Mouse (Mus musculus) myocyte (in vitro differentiated cells): Measurements from ENCODE around the gene Bcl2. TPM values are rescaled to one million over a fixed set of nuclear protein-coding genes. Genes with fewer than 3 reads are reported as not detected.

ENCODE experiments used
- H3K27me3 ChIP-seq: one replicate; pipeline ENCODE4 v1.6.1; 2011; ENCODE audit not compliant: control insufficient read depth, insufficient read depth, insufficient read length
- H3K36me3 ChIP-seq: one replicate; pipeline ENCODE4 v1.6.1; 2011; ENCODE audit not compliant: control insufficient read depth, insufficient read depth
- H3K4me2 ChIP-seq: one replicate; pipeline ENCODE4 v1.6.1; 2011; ENCODE audit warnings: low read depth, control low read depth
- H3K4me3 ChIP-seq: one replicate; pipeline ENCODE4 v1.5.1; 2011; ENCODE audit warnings: mild to moderate bottlenecking, control low read depth, moderate library complexity
- H3K79me2 ChIP-seq: one replicate; pipeline ENCODE4 v1.6.1; 2011; ENCODE audit not compliant: control insufficient read depth, insufficient read depth
- H3ac ChIP-seq: one replicate; pipeline ENCODE4 v1.6.1; 2011; ENCODE audit not compliant: control insufficient read depth, insufficient read length
- CEBPB ChIP-seq: IDR thresholded peaks from 2 replicates; pipeline ENCODE4 v1.6.1; 2011; ENCODE audit warnings: mild to moderate bottlenecking, moderate library complexity; ENCODE audit not compliant: poor library complexity, insufficient read depth, severe bottlenecking
- E2F4 ChIP-seq: IDR thresholded peaks from one replicate; pipeline ENCODE4 v1.6.1; 2011; ENCODE audit warnings: mild to moderate bottlenecking, control low read depth, moderate library complexity; ENCODE audit not compliant: insufficient read depth
- MAX ChIP-seq: IDR thresholded peaks from one replicate; pipeline ENCODE4 v1.6.1; 2011; ENCODE audit warnings: low read depth, mild to moderate bottlenecking, control low read depth
- MYOD1 ChIP-seq, 3 experiments: IDR thresholded peaks; one replicate each; pipeline ENCODE4 v1.6.1; 2011; ENCODE audit warnings: control low read depth in 2 of 3, low read depth in 2 of 3, mild to moderate bottlenecking in 2 of 3, moderate library complexity in 1 of 3; ENCODE audit not compliant: insufficient read length in 2 of 3, control insufficient read depth in 1 of 3
- MYOG ChIP-seq, 3 experiments: IDR thresholded peaks; one replicate each; pipeline ENCODE4 v1.6.1; 2011; ENCODE audit warnings: control low read depth in 2 of 3, low read depth in 2 of 3, mild to moderate bottlenecking in 2 of 3; ENCODE audit not compliant: insufficient read length in 2 of 3, control insufficient read depth in 1 of 3, insufficient read depth in 1 of 3
- POLR2A ChIP-seq: IDR thresholded peaks from one replicate; pipeline ENCODE4 v1.6.1; 2011; ENCODE audit warnings: low read depth, mild to moderate bottlenecking, control low read depth, moderate library complexity; ENCODE audit not compliant: insufficient read length
- POLR2AphosphoS2 ChIP-seq: IDR thresholded peaks from one replicate; pipeline ENCODE4 v1.6.1; 2011; ENCODE audit warnings: low read depth, control low read depth; ENCODE audit not compliant: insufficient read length
- REST ChIP-seq: IDR thresholded peaks from one replicate; pipeline ENCODE4 v1.6.1; 2011; ENCODE audit warnings: mild to moderate bottlenecking, control low read depth, moderate library complexity; ENCODE audit not compliant: insufficient read depth, insufficient read length
- SRF ChIP-seq: IDR thresholded peaks from one replicate; pipeline ENCODE4 v1.6.1; 2011; ENCODE audit warnings: low read depth; ENCODE audit not compliant: control insufficient read depth, insufficient read length
- TCF12 ChIP-seq: IDR thresholded peaks from one replicate; pipeline ENCODE4 v1.6.1; 2011; ENCODE audit warnings: mild to moderate bottlenecking, control low read depth; ENCODE audit not compliant: poor library complexity, insufficient read depth, severe bottlenecking
- TCF3 ChIP-seq: IDR thresholded peaks from one replicate; pipeline ENCODE4 v1.6.1; 2011; ENCODE audit warnings: low read depth, control low read depth; ENCODE audit not compliant: insufficient read length
- USF1 ChIP-seq: IDR thresholded peaks from one replicate; pipeline ENCODE4 v1.6.1; 2011; ENCODE audit warnings: low read depth, mild to moderate bottlenecking, control low read depth, moderate library complexity
- polyA plus RNA-seq: library from polyadenylated mRNA; unstranded; fragments of >200 nt; fragmentation: generic; extraction: Trizol; gene quantifications from one replicate; pipeline ENCODE4 v1.2.1, GENCODE M21; 2012; ENCODE audit warnings: missing spikeins

Bcl2 gene
- polyA plus RNA-seq, 1 experiment: 1.9 TPM

- H3K27me3 ChIP-seq: no peaks in the 10 kb centered on the region
- H3K79me2 ChIP-seq: no peaks in the 10 kb centered on the region
- no peak overlapping the region for H3K4me3 ChIP-seq
- no peaks in the 10 kb centered on the region for H3K36me3 ChIP-seq
- no peak overlapping the region for H3K4me2 ChIP-seq
- H3ac ChIP-seq: no peak overlapping the region
- TF ChIP-seq SRF: no peak
- TF ChIP-seq POLR2A: no peak
- no peak for TF ChIP-seq POLR2AphosphoS2
- TF ChIP-seq TCF12: no peak
- TF ChIP-seq E2F4: no peak
- no peak for TF ChIP-seq TCF3
- TF ChIP-seq MYOG (IDR thresholded peaks at IDR 0.05; ENCODE audit: control insufficient read depth in 1 of 3, insufficient read depth in 1 of 3, insufficient read length in 2 of 3, low read depth in 2 of 3): no peak
- TF ChIP-seq REST: no peak
- TF ChIP-seq MYOD1 (IDR thresholded peaks at IDR 0.05; ENCODE audit: control insufficient read depth in 1 of 3, insufficient read length in 2 of 3, low read depth in 2 of 3): no peak
These were observed 202.5 kb downstream of the Bcl2 start for GRCm38 (mm10) chr1:106511593-106511992.

GRCm38 (mm10) chr1:106507556-106507955 lies 206.5 kb downstream of the Bcl2 start:
- H3K4me3 ChIP-seq: no peak overlapping the region
- H3K27me3 ChIP-seq: peaks cover 10% of the 10 kb centered on the region
- H3K36me3 ChIP-seq: no peaks in the 10 kb centered on the region
- no peak overlapping the region for H3ac ChIP-seq
- H3K4me2 ChIP-seq: no peak overlapping the region
- H3K79me2 ChIP-seq: no peaks in the 10 kb centered on the region
- TF ChIP-seq POLR2A (no peak), USF1 (no peak), TCF3 (no peak), TCF12 (no peak), SRF (no peak), POLR2AphosphoS2 (no peak), CEBPB (no peak), REST (no peak), MAX (no peak), E2F4 (no peak), MYOD1 (IDR thresholded peaks at IDR 0.05; ENCODE audit: control insufficient read depth in 1 of 3, insufficient read length in 2 of 3, low read depth in 2 of 3) (no peak), MYOG (IDR thresholded peaks at IDR 0.05; ENCODE audit: control insufficient read depth in 1 of 3, insufficient read depth in 1 of 3, insufficient read length in 2 of 3, low read depth in 2 of 3) (no peak)

- Histone ChIP-seq H3ac (no peak overlapping the region), H3K27me3 (peaks cover 10% of the 10 kb centered on the region), H3K36me3 (no peaks in the 10 kb centered on the region), H3K4me3 (no peak overlapping the region), H3K79me2 (no peaks in the 10 kb centered on the region), H3K4me2 (no peak overlapping the region)
- TF ChIP-seq USF1 (no peak), REST (no peak), TCF3 (no peak), SRF (no peak), TCF12 (no peak), E2F4 (no peak), POLR2A (no peak), CEBPB (no peak)
These were observed 210.2 kb downstream of the Bcl2 start for GRCm38 (mm10) chr1:106503910-106504309.

- no peaks in the 10 kb centered on the region for H3K79me2 ChIP-seq
- peaks cover 10% of the 10 kb centered on the region for H3K27me3 ChIP-seq
These were observed 210.7 kb downstream of the Bcl2 start for GRCm38 (mm10) chr1:106503407-106503806.

GRCm38 (mm10) chr1:106497999-106498398 lies 216.1 kb downstream of the Bcl2 start:
- H3K4me2 ChIP-seq: no peak overlapping the region
- no peak for TF ChIP-seq MYOG (IDR thresholded peaks at IDR 0.05; ENCODE audit: control insufficient read depth in 1 of 3, insufficient read depth in 1 of 3, insufficient read length in 2 of 3, low read depth in 2 of 3)
- no peaks in the 10 kb centered on the region for H3K27me3 ChIP-seq
- H3ac ChIP-seq: no peak overlapping the region
- no peak overlapping the region for H3K4me3 ChIP-seq
- no peaks in the 10 kb centered on the region for H3K79me2 ChIP-seq
- no peaks in the 10 kb centered on the region for H3K36me3 ChIP-seq

More at GRCm38 (mm10) chr1:106503407-106503806, 210.7 kb downstream of the Bcl2 start:
- Histone ChIP-seq H3K36me3 (no peaks in the 10 kb centered on the region), H3ac (no peak overlapping the region), H3K4me2 (no peak overlapping the region), H3K4me3 (no peak overlapping the region)
- no peak for TF ChIP-seq USF1
- no peak for TF ChIP-seq SRF
- no peak for TF ChIP-seq TCF3
- TF ChIP-seq CEBPB: no peak
- no peak for TF ChIP-seq E2F4
- no peak for TF ChIP-seq TCF12
- no peak for TF ChIP-seq MYOG (IDR thresholded peaks at IDR 0.05; ENCODE audit: control insufficient read depth in 1 of 3, insufficient read depth in 1 of 3, insufficient read length in 2 of 3, low read depth in 2 of 3)

Other genes with a start within 250 kb of the Bcl2 start
- gene Kdsr, start 45.5 kb upstream of the Bcl2 start, polyA plus RNA-seq: 9.9 TPM
- gene Vps4b, start 82.5 kb upstream of the Bcl2 start, polyA plus RNA-seq: 17.7 TPM
- not detected for gene Serpinb5, start 146.9 kb upstream of the Bcl2 start, polyA plus RNA-seq
- not detected for gene Serpinb12, start 220.2 kb upstream of the Bcl2 start, polyA plus RNA-seq